Mouse (Mus musculus) MEL-GATA-1-ER (cell line): Measurements from ENCODE around the gene Habp2.

Source experiments
- DNase-seq: peaks from one replicate; pipeline ENCODE4 v3.0.0-alpha.2; 2012; ENCODE audit warnings: low read depth; ENCODE audit errors: extremely low read depth

Habp2 gene

GRCm38 (mm10) chr19:56286866-56287265 lies at the start of gene Habp2:
TSS of gene Habp2 (plus strand) at chr19:56287137.
- DNase-seq = no peak

- no peak for DNase-seq
These were observed 48.4 kb upstream of the Habp2 start for GRCm38 (mm10) chr19:56238501-56238900.

GRCm38 (mm10) chr19:56245201-56245600 lies 41.7 kb upstream of the Habp2 start:
- DNase-seq = no peak

DNA sequence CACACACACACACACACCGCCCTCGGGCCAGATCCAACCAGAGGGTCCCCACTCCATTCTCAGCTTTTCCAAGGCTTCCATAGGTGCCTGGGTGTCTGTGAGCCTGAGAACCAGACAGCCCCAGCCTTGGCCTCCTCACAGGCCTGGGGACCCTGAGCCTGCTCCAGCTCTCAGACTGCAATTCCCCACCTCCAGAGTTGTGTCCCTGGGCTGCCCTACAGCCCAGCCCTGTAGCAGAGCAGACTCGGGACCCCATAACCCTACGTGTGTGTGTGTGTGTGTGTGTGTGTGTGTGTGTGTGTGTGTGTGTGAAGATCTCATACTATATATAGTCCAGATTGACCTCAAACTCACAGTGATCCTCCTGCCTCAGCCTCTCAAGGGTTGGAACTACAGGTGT lies 34.1 kb upstream of the Habp2 start:
- no peak for DNase-seq

- DNase-seq = no peak
These were observed 33.7 kb upstream of the Habp2 start for GRCm38 (mm10) chr19:56253271-56253670.

DNA sequence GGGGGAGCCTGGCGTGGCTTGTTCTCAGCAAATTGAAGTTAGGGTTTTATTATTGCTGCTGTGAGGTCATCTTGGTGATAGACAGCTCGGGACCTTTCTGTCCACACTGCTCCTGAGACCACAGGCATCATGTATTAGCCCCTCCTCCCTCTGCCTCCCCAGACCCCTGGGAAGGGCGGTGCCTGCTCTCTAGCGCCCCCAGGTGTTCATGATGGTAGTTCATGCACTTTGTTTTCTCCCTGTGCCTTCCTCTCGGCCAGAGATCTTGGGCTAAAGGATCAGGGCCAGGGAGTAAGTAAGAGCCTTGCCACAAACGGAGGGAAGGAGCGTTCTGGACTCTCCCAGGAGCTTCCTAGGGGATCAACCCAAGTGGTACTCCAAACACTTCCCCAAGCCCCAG lies 32.2 kb upstream of the Habp2 start:
- no peak for DNase-seq

DNA sequence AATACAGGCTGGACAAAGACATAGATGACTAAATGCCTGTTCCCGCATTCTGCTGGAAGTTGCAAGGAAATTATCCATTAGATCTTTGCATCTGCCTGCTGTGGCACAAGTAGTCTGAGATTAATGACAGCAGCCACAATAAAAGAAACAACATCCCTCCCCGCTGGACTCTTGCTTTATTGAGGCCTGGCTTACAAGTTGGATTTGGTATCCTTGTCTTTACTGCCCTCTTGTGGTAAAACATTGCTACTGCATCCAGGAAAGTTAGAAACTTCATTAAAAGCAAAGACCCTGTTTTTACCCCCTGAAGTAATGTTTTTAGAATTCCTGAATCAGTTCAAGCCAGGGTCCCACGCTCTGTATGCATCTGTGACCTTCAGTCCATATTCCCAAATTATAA lies 31.4 kb upstream of the Habp2 start:
- peak; percentile 31 for DNase-seq

- DNase-seq = no peak
These were observed 30.7 kb upstream of the Habp2 start for GRCm38 (mm10) chr19:56256235-56256634.

- DNase-seq = peak; percentile 46
These were observed 30.2 kb upstream of the Habp2 start for GRCm38 (mm10) chr19:56256741-56257140.

DNA sequence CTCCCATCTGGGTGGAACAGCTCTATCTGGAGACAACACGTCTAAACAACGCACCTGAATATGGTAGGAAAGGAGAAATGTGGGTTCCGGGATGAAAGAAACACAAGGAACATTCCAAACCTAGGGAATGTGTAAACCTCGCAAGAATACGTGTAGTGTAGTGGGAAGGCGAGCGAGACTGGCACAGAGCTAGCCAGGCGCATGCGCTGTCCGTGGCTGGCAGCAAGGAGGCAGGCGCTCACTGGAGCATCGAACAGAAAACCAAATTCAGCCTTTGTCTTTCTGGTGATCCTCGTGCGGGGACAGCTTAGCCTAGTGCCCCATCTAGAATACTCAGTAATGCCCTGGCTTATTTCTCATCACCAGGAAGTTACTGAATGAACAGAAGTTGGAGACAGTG lies 23.2 kb upstream of the Habp2 start:
- no peak for DNase-seq

DNA sequence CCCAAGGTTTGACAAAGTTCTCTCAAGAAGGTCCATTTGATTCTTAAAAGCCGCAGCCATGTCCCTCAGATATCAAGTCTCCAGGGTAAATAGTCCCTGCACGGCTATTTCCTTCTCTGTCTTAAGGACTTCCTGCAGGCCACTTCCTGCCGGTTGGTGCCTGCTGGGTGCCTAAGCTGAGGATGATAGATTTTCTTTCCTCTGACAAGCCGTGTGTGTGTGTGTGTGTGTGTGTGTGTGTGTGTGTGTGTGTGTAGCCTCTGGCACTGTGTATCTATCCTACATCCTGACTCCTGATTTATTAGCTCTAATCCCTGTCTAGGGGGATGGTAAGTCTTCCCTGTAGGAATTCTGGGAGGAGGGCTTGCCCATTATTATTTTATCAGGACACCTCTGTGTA lies 22.8 kb upstream of the Habp2 start:
- no peak for DNase-seq

- no peak for DNase-seq
These were observed 21.8 kb upstream of the Habp2 start for GRCm38 (mm10) chr19:56265149-56265548.

- DNase-seq = no peak
These were observed 14.9 kb upstream of the Habp2 start for GRCm38 (mm10) chr19:56272081-56272480.

DNA sequence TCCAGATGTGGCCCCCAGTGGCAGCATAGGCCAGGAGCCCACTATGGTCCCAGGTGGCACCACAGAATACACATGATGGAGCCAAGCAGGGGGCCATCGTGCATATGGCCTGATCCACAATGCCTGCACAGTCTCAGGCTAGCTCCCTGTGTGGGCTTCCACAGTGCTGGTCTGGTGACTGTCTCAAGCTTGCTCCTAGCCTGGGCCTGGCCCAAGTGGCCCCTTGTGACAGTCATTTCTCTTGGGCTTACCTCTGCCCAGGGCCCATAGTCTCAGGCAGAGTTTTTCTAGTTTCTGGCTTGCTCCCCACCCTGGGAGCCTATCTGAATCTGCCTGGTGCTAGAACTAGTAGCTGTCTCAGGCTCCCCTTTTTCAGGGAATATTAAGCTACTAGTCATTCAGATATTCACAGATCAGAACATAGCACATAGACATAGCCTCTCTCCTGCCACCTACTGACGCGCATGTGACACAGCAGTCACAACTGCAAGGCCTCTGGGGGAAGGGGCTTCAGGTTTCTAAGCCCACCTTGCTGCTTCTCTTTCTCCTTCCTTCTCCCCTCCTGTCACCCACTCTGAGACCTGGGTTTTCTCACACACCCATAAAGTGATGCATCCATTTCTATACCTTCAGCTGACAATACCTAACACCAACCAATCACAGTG lies 9.7 kb upstream of the Habp2 start:
- no peak for DNase-seq

- no peak for DNase-seq
These were observed 9.0 kb upstream of the Habp2 start for GRCm38 (mm10) chr19:56277951-56278350.

DNA sequence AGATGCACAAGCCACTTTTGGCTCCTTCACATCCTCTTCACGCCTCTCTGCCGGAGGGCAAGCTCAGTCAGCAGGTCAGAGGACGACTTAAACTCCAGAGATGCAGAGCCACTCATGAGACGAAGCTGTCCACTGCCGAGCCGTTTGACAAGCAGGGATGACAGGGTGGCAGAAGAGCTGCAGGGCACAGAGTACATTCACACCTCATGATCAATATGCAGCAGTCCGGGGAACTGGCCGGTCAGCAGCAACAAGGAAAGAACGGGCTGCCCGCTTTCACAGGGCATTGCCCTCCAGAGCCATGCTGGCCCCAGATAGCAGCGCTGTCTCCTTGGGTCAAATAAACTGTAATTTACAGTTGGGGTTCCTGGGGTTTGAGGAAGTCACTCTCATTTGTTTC lies 8.6 kb upstream of the Habp2 start:
- no peak for DNase-seq

GRCm38 (mm10) chr19:56285222-56285621 lies 1.7 kb upstream of the Habp2 start:
- DNase-seq = no peak

- DNase-seq = no peak
These were observed 837 bp downstream of the Habp2 start for GRCm38 (mm10) chr19:56287580-56288367.

- DNase-seq = no peak
These were observed 1.5 kb downstream of the Habp2 start for GRCm38 (mm10) chr19:56288436-56288835.

- no peak for DNase-seq
These were observed 2.7 kb downstream of the Habp2 start for GRCm38 (mm10) chr19:56289642-56290041.

DNA sequence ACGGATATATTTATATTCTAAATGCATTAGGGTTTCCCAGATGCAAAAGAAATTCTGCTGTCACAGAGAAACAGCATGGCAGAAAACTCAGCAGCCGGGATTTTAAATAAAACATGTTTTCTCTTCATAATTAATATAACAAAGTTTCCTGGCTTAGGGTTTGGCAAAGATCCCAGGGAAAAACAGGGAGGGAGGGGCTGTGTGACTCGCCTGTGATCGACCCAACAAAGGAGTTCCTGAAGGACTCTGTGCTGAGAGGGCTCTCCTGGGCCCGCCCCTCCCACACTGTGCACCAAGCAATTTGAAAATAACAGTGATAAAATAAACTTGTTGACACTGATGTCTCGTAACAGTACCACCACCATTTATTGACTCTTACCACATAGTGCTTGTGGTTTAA lies 5.0 kb downstream of the Habp2 start:
- no peak for DNase-seq

DNA sequence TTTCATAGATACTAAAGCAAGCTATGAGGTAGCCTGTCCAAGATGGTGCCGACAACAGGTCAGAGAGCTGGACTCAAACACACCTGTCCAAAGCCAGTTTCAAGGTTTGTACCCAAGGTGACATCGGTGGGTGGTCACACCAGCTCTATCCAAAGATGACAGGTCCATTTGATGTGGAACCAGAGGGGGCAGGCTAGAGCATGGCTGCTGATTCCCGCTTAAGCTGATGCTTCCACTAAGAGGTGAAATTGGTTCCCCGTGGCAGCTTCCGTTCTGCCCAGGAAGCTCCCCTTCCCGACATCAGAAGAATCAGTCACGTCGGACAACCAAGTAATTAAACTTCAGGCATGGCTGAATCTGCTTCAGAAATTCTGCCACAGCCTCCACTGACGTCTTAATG lies 5.4 kb downstream of the Habp2 start:
- no peak for DNase-seq
